Mouse (Mus musculus): ENCODE results near the gene Jade1. TPM values are rescaled to one million over a fixed set of nuclear protein-coding genes. Genes with fewer than 3 reads are reported as not detected.

Jade1 gene
- 10 to 100 TPM; 35.4 to 42.4 TPM for total RNA-seq (2021)

DNA sequence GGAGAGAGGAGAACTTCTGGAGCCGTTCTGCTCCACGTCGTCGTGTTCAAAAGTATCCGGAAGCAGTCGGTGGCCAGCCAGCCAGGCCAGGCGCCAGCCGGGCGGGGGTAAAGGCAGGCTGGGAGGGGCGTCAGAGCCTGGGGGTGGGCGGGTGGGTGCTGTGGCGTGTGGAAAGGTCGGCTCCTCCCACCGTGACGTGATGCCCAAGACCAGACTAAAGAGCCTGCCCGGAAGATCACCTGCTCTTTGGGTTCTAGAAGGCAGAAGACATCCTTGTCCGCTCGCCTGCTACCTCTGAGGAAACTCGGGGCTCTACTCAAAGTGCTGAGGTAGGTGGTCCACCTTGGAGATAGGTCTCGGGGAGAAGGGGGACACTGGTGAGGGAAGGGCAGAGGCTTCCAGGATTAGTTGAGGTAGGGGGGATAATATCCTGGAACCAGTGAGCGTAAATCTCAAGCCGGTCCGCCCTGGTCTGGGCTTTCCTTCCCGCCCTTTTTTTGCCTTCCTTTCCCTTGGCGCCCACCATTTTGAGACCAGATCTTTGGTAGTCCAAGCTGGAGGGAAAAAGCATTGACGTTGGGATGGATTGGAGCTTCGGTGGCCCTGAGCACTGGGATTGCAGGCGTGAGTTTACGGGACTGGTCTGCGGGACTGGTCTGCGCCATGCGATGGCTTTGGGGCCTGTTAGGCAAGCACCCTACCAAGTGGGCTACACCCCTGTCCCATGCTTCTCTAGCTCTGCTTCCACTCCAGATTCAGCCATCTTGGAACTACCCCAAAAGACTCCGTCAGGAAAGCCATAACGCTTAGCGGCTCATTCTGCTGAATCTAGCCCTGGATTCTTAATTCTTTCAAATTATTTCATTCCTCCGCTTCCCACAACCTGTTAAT is at the start of gene Jade1:
Jade1 (plus strand) TSS at position 241 of the 891 bp plus-strand sequence.
- intact Hi-C loops (cut with DNase I) = no loop called here
- no peak for DNase-seq

DNA sequence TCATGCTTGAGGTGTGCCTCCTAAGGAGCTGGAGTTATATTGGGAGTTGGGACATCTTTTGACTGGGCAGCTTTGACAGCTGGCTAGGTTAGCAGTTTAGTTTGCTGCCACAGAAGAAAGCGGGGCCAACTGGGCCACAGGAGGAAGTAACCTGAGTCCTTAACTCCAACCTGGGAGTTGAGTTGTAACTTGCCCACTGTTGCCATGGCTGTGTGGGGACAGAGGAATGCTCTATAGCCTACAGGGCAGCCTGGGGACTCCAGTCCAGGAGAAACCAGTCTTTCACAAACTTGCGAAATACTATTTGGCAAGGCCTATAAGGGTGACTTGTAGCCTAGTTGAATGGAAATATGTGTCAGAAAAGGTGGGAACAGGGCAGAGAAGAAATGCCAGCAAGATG is 46.1 kb upstream of the Jade1 start:
- peak; percentile 16 to 19 for DNase-seq
- intact Hi-C loops (cut with DNase I) = no loop called here

DNA sequence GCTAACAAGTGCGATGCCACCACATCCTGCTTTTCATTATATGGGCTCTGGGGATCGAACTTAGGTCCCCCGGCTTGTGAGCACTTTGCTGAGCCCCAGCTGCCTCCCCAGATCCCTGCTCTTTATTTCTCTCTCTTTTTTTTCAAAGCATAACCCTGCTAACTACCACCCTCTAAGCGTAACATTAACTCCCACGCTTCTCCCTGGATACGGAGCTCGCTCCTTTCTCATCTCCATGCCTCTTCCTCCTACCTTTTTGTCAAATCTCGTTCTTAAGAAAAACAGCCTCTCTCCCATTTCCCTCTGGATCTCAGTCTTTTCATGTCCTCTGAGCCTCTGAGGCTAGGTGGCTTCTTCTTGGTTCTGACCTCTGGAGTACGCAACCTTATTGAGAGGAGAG is 45.3 kb upstream of the Jade1 start:
- DNase-seq = no peak
- intact Hi-C loops (cut with DNase I) = no loop called here

DNA sequence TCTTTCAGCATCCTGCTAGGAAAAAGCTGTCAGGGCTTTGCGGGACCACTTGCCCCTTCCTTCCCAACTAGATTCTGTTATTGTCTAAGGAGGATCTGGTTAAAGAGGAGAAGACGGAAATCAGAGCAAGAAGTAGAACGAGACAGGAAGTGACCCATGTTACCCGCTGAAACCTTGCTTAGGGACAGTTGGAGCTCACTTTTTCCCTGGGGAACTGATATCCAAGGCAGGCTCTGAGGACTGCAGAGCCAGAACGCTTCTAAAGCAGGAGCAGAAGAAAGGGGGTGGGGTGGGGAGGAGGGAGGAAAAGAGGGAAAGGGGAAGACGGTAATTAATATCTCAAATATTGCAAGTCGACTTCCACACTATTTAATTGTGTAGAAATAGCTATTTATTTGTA is 44.8 kb upstream of the Jade1 start:
- intact Hi-C loops (cut with DNase I) = no loop called here
- DNase-seq = peak in 1 of 2 experiments; percentile 15

DNA sequence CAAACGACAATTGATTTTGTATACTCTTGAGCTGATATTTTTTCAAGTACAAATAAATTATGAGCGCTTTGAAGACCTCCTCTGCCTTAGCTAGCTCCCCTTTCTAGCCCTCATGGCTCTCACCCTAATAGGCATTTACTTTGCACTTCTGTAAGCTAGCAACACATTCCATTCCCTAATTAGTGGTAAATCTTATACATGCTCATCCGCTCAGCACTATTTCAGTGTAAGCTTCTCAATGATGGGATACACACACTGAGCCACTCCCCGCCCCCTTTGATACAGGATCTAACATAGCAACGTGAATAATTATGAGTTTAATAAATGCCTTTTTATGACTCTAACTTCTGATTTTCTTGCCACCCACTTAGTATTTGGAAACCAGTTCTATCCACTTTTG is 41.5 kb upstream of the Jade1 start:
- intact Hi-C loops (cut with DNase I) = no loop called here
- no peak for DNase-seq

DNA sequence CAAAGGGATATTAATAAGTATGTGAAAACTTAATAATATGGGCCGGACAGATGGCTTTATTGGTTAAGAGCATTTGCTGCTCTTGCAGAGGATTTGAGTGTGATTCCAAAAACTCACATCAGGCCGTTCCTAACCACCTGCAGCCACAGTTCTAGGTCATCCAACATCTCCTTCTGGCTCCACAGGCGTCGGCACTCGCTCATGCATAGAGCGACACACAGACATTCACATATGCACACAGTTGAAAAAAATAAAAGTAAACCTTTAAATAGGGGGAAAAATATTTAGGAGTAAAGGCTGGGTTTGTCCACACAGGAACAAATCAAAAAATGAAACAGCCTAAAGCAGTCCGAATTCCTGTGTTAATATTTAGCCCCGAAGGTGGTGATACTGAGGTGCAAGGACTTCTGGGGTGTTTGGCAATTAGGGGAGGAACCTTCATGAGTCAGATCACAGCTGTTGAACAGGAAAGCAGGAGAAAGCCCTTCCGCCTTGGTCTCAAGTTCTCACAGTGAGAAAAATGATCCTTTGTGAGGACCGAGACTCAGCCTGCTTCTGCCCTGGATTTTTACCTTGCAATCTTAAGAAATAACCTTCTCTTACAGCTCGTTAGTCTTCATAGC is 40.7 kb upstream of the Jade1 start:
- intact Hi-C loops (cut with DNase I) = no loop called here

DNA sequence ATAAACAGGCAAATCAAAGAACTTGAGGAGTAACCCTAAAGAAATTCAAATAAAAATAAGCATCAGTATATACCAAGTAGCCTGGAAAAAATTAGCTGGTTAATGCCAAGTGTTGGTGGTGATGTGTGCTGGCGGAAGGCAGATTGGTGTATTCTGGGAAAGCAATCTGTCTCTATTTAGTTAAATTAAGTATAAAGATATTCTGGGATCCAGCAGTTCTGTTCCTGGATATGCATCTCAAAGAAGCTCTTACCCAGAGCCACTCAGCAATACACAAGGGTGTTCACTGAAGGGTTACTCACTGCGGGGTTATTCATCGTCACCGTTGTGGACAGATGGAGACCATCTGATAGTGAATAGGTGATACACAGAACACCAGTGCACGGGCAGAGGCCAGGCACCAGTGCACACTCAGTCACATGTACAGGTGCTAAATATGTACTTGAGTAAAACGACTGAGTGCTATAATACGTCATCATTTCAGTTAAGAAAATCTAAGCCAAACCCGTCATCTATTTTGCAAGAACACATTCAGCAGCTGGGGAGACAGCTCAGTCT is 38.5 kb upstream of the Jade1 start:
- intact Hi-C loops (cut with DNase I) = no loop called here
- DNase-seq = no peak

More for the DNA sequence above, 40.7 kb upstream of the Jade1 start:
- DNase-seq = no peak

DNA sequence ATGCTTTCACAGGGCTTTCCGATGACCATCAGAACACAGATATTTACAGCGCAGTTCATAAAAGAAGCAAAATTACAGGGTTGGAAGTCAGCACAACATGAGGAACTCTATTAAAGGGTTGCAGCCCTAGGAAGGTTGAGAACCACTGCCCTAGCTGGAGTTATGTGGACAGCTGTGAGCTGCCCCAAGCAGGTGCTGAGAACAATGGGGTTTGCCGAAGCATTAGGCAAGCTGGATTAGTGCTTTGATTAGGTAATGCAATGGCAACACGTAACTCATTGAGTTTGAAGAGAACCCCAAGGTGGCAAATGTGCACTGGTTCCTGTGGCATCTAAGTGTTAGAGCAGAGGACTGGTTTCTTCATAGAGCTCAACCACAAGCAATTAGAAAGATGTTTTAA is 34.6 kb upstream of the Jade1 start:
- intact Hi-C loops (cut with DNase I) = no loop called here
- DNase-seq = no peak

DNA sequence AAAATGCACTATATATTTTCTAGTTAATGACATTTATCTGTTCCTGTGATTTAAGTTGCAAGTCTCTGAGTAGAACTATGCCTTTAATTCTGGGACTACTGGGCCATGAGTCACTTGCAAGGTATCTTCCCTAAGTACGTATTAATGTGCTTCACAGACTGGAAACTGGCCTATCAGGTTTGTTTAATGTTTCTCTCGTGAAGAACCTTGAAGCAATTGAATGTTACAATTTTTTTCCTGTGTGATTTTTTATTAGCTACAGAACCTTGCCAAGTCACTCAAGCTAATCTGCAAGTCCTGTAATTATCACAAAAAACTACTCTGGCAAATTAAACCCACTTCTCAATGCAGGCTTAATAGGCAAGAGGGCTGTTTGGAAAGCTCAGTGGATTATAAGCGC is 33.8 kb upstream of the Jade1 start:
- intact Hi-C loops (cut with DNase I) = no loop called here
- DNase-seq = no peak

DNA sequence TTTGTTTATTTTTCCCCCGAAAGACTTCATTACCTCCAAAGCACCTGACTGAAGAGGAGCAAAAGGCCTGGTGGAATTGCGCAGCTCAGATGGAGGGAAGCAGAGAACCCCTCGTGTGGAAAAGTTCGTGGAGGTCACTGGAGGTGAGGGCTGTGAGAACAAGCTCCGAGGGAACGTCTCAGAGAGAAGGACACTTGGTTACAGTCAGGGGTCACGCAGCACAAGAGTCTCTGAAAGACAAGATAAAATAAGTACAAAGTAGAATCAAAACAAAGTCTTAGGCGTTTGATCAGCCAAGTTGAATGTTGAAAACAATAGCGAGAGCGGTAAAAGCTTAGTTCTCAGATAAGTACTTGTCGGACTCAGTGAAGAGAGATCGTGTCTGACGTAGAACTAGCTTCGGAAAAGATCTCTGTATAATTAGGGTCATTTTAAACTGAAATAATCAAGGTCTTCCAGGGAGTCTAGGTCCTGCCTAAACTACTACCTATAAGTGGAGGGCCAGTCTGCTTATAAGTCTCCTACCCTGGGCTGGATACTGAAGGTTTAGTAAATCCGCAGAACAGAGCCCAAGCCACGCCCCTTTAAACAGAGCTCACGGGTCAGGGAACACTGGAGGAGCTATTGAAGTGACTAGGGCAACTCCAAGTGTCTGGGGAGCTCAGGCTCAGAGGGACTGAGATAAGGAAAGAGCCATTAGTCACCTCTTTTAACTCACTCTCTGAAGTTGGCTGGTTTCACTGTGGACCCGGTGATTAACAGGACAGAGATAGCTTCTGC is 33.1 kb upstream of the Jade1 start:
- DNase-seq = peak; percentile 34 to 35
- intact Hi-C loops (cut with DNase I) = no loop called here

DNA sequence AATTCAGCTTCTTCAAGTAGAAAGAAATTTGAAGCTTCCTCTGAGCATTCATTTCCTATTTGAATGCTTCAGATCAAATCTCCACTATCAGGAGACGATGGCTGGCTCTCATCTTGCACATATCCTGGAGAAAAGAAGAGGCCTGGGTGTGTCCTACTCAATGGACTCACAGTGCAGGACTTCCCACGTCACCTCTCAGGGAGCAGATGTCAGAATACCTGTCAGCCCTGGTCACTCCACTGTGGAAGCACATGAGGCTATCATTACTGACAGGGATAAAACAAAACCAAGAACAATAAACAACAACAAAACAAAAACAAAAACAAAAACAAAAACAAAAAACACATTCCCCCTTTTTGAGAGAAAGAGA is 32.5 kb upstream of the Jade1 start:
- intact Hi-C loops (cut with DNase I) = no loop called here
- DNase-seq = no peak

DNA sequence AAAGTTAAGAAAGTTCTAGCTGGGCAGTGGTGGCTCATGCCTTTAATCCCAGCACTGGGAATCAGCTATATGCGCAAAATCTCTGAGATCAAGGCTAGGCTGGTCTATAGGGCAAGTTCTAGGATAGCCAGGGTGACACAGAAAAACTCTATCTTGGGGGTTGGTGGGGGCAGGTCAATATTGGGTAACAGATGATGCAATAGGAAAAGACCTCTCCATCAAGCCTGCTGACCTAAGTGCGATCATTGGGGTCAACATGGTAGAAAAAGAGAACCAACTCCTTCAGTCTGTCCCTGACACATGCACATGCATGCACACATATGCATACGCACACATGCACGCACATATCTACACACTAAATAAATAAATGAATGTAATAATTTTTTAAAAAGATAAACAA is 32.1 kb upstream of the Jade1 start:
- no peak for DNase-seq
- intact Hi-C loops (cut with DNase I) = no loop called here

DNA sequence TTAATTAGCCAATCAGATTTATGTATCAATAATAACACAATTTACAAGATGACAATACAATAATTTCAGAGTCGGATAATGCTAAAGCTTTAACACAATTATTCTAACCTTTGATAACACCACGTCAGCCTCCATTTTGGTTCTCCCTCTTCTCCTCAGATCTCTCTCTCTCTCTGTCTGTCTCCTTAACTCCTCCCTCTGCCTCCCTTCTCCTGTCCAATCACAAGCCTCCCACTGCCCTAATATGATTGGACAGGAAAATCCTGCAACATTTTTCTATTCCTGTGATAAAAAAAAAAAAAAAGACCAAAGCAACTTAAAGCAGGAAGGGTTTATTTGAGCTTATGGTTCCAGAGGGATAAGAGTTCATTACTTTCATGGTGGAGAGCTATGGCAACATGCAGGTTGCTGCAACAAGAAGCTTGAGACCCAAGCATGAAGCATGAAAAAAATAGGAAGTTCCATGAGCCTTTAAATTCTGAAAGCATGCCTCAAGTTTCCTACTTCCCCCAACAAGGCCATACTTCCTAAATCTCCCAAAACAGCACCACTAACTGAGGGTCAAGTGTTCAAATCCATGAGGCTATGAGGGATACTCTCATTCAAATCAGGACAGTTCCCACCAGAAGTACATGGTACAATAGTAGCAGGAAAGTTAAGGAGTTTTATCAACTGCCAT is 27.1 kb upstream of the Jade1 start:
- intact Hi-C loops (cut with DNase I) = no loop called here
- no peak for DNase-seq

DNA sequence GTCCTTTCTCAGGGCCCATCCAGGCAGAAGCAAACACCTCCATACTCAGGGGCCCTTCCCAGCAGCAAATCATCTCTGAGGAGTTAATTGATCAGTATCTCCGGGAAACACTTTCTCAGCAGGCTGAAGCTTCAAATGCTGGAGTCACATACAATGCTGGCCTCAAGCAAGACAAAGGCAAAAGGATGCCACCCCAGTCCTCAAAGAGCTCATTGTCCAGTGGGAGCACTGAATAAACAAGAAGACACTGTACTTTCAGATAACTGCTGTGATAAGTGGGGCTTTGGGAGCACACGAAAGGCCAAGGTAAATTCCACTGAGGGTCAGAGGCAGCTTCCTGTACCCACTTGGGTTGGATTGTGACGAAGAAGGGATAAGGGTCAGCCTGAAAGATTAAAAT is 25.4 kb upstream of the Jade1 start:
- intact Hi-C loops (cut with DNase I) = no loop called here
- no peak for DNase-seq

DNA sequence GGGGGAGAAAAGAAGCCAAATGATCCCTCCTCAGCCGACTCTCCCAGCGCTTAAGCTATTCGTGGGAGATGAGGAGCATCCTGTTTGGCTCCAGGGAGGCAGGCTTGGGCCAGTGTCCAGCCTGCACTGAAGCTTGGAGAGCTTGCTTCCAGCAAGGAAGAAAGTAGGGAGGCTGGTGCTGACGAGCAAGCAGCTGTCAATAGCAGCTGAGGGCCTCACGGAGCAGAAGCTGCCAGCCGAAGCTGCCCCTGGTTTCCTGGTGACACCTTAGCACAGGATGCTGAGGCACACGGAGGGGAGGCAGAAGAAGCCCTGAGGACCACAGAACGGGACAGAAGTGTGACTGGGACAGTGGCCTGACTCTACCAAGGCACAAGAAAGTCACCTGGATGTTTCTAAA is 24.0 kb upstream of the Jade1 start:
- DNase-seq = peak; percentile 32 to 34
- intact Hi-C loops (cut with DNase I) = no loop called here

DNA sequence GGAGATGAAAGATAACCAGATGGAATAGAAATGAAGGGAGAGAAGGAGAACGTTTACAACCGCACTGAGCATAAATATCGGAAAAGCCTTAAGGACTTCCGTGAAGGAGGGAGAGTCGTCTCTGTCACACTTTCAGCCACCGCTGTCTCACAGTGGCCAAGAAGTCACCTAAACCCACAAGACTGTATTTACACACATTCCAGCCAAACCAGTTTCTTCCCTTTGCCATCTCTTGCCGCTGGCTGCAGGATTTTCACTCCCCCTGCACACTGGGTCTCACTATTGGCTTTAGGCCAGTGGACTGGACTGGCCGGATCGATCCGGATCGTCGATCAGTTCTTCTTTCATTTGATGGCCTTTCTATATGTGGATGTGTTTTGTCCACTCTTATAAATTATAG is 23.4 kb upstream of the Jade1 start:
- intact Hi-C loops (cut with DNase I) = no loop called here
- no peak for DNase-seq

DNA sequence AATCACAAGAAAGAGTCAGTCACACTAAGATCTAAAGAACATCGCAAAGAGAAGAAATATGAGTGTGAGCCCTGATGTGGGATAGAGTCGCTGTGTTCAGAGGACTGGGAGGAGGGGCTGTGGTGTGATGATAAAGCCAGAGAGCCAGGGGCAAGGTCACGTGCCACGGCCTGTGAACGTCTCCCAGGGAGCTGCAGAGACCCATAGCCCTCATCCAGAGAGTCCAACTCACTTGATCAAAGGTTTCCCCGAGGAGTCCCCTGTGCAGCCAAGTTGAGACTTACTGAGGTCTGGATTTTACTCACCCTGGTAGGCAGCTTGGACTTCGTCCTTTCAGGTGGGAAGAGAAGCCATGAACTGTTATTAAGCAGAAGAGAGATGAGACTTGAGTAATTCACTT is 21.9 kb upstream of the Jade1 start:
- intact Hi-C loops (cut with DNase I) = no loop called here

DNA sequence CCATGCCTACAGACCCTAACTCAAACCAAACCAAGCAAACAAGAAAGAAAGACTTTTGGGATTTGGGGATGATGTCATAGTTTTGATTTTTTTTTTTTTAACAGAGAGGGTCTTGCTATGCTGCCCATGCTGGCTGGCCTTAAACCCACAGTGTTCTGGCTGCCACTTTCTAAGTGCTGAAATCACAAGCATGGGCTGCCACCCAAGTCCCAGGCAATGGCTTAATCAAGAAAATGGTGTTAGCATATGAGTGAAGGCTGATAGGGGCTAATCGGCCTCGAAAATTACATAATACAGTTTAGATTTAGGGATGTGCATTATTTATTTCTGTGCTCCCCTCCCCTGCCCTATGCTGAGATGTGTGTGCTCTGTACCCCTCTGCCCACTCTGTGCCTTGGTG is 17.6 kb upstream of the Jade1 start:
- intact Hi-C loops (cut with DNase I) = no loop called here
- peak; percentile 32 to 34 for DNase-seq

More for the DNA sequence above, 21.9 kb upstream of the Jade1 start:
- no peak for DNase-seq

DNA sequence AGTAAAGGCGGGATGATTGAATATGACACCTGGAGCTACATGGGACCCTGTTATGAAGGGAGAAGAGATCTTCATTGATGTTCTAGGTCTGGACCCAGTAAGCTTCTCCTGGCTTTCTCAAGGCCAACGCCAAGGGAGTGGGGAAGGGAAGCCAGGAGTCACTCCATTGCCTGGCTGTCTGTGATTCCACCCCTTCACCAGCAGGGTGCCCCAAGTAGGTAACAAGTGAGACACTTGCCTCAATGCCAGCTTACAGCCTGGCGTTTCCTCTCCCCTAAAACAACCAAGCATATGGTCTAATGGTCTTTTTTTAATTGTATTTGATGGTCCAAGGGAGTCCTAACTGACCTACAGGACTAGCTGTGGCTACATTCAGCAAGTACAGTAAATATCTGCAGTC is 14.2 kb upstream of the Jade1 start:
- no peak for DNase-seq
- intact Hi-C loops (cut with DNase I) = no loop called here

DNA sequence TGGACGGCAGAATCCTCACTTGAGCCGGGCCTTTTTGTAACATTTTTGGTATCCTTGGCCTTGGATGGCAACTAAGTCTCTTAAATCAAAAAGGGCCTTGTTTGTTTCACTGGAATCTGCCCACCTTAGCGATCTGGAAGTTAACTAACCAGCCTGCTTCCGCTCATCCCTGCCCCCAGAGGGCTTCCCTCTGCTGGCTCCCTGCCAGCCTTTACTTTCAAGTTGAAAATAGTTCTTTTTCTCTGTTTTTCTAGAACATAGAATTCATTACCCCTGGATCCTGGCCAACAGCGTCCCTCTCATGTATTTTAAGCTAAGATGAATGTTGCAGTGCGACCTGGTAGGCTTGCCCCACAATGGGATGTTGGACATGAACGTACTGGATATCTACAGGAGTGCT is 11.1 kb upstream of the Jade1 start:
- no peak for DNase-seq
- intact Hi-C loops (cut with DNase I) = no loop called here

DNA sequence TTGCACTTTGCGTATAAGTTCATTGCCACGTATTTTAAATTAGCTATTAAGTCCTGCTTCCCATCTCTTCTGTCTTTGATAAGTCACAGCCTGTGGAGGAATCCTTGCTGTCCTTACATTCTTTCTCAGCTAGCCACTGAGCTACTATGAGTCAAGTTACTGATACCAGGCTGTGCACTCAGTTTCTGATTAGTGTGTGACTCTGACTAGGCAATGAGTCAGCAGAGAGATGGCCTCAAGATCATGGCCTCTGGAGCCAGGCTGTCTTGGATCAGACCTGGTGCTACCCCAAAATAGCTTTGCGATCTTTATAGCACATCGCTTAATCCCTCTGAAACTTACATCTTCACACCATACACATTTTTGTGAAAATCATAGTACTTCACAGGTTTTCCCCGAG is 8.2 kb upstream of the Jade1 start:
- no peak for DNase-seq
- intact Hi-C loops (cut with DNase I) = no loop called here
